Mouse (Mus musculus) heart, postnatal 0 days (tissue): ENCODE data around the gene Fhad1. TPM values are rescaled to one million over a fixed set of nuclear protein-coding genes. Genes with fewer than 3 reads are reported as not detected.
A peak's percentile ranks its signal among the peaks of the same experiment; 100 is the strongest.

Source experiments
- ATAC-seq: fragments of 200-750 bp; cut with Nextera tagmentation; 2 replicates; pipeline ENCODE4 v1.8.0; 2017; ENCODE audit warnings: low read depth, moderate number of reproducible peaks, moderate library complexity; ENCODE audit not compliant: insufficient read depth
- DNase-seq: peaks from one replicate; pipeline ENCODE4 v3.0.0-alpha.2; 2016; ENCODE audit warnings: low spot score
- H3K27ac ChIP-seq: fragments of 300-500 bp; sonication (generic); 2 replicates; pipeline ENCODE4 v1.5.1; 2014; ENCODE audit warnings: low read depth, mild to moderate bottlenecking
- H3K27me3 ChIP-seq: fragments of 300-500 bp; sonication (generic); 2 replicates; pipeline ENCODE4 v1.6.1; 2014; ENCODE audit warnings: low read length, mixed read lengths; ENCODE audit not compliant: control insufficient read depth, insufficient read depth
- H3K36me3 ChIP-seq: fragments of 300-500 bp; sonication (generic); replicated peaks from 2 replicates; pipeline ENCODE4 v1.6.1; 2014; ENCODE audit warnings: low read length, mixed read lengths; ENCODE audit not compliant: control insufficient read depth, insufficient read depth
- H3K4me1 ChIP-seq: fragments of 300-500 bp; sonication (generic); 2 replicates; pipeline ENCODE4 v1.6.1; 2014; ENCODE audit warnings: antibody characterized with exemption; ENCODE audit not compliant: control insufficient read depth, insufficient read depth
- H3K4me2 ChIP-seq: fragments of 300-500 bp; sonication (generic); 2 replicates; pipeline ENCODE4 v1.6.1; 2014; ENCODE audit warnings: low read depth, mild to moderate bottlenecking, low read length, moderate library complexity
- H3K4me3 ChIP-seq: fragments of 300-500 bp; sonication (generic); 2 replicates; pipeline ENCODE4 v1.5.1; 2014; ENCODE audit warnings: low read depth, low read length
- H3K9ac ChIP-seq: fragments of 300-500 bp; sonication (generic); replicated peaks from 2 replicates; pipeline ENCODE4 v1.6.1; 2014; ENCODE audit warnings: low read depth, low read length, mixed read lengths
- H3K9me3 ChIP-seq: fragments of 300-500 bp; sonication (generic); replicated peaks from 2 replicates; pipeline ENCODE4 v1.6.1; 2016; ENCODE audit warnings: low read length; ENCODE audit not compliant: control insufficient read depth
- CTCF ChIP-seq: IDR thresholded peaks from 2 replicates; pipeline ENCODE4 v1.5.1; 2016; ENCODE audit warnings: antibody characterized with exemption, control low read depth, low read depth
- EP300 ChIP-seq: IDR thresholded peaks from 2 replicates; pipeline ENCODE4 v1.6.1; 2016; ENCODE audit warnings: antibody characterized with exemption, low read depth
- WGBS: fragments of 180-500 bp; shearing (Covaris S2); extraction: QIAGEN DNeasy Blood & Tissue Kit; methylation state at CpG from one replicate; pipeline ENCODE4 v1.1.7; 2014; 5-methylcytosine and 5-hydroxymethylcytosine counted together
- polyA plus RNA-seq: library from polyadenylated mRNA; unstranded; fragments of >200 nt; fragmentation: Nextera tagmentation; extraction: Ambion mirVana; gene quantifications from 2 replicates; pipeline ENCODE4 v1.2.1, GENCODE M21; 2015
- total RNA-seq: library from RNA; depleted of rRNA; stranded (reverse); fragments of >200 nt; gene quantifications from 2 replicates; pipeline ENCODE4 v1.2.3, GENCODE M21; 2014; ENCODE audit warnings: low replicate concordance

Gene Fhad1
- total and polyA plus RNA-seq, 2 experiments from 2014 or later: 2.7 TPM; not detected in 1

DNA sequence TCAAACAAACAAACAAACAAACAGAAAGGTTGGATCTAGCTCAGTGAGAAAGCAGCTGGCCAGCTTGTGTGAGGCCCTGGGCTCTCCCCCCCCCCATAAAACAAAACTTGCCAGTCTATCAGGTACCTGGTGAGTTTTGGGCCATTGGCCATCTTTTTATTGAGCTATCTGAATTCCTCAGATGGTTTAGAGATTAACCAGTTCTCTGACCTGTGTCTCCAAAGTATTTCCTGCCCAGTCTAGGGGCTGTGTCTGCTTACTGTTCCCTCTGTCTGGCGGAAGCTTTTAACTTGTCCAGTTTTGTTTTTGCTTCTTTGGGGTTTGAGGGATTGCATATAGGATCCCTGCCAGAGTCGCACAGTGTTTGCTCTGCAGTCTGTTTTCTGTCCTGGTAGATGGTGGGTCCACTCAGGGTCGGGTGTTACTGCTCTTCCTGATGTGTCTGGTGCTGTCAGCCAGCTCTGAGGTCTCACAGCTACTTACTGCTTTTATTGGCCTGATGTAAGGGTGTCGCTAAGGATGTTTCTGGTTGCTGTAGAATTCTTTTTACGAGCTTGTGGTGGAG, 89.0 kb downstream of the Fhad1 start:
- H3K27ac ChIP-seq: no peak overlapping the region
- 54% methylated on average over 5 of the region's 5 CpGs for WGBS
- H3K9me3 ChIP-seq: no peaks in the 10 kb centered on the region
- peak; percentile 16 for DNase-seq
- peak; percentile 31; the same call in 1 of the 2 replicates for ATAC-seq
- no peak overlapping the region for H3K4me2 ChIP-seq
- no peaks in the 10 kb centered on the region for H3K27me3 ChIP-seq
- TF ChIP-seq EP300 (no peak), CTCF (no peak)
- no peaks in the 10 kb centered on the region for H3K36me3 ChIP-seq
- H3K4me1 ChIP-seq: no peaks in the 10 kb centered on the region; the same call in 1 of the 2 replicates
- no peak overlapping the region for H3K4me3 ChIP-seq
- H3K9ac ChIP-seq: no peak overlapping the region

DNA sequence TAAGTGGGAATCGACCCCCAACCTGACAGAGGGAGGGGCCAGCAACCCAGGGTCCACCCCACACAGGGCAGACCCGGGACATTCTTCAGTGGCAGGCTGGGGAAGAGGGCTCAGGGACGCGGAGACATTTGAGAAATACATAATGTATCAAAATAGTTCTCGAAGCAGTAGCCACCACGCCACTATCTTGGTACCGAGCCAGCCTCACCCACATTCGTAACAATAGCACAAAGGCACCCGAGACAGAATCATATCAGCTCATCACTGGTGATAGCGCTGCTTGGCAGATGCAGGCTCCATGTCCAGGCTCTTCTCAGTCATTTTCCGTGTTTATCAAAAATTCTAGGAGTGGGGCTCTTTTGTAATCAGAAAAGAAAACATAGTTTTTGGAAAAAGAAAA, 90.9 kb downstream of the Fhad1 start:
- Histone ChIP-seq H3K4me3 (no peak overlapping the region), H3K27me3 (no peaks in the 10 kb centered on the region), H3K4me2 (no peak overlapping the region), H3K36me3 (no peaks in the 10 kb centered on the region), H3K9me3 (no peaks in the 10 kb centered on the region), H3K4me1 (no peaks in the 10 kb centered on the region; the same call in 1 of the 2 replicates), H3K27ac (no peak overlapping the region), H3K9ac (no peak overlapping the region)
- TF ChIP-seq CTCF (no peak), EP300 (no peak)
- ATAC-seq (no peak), DNase-seq (no peak)
- WGBS: 26% methylated on average over 11 of the region's 11 CpGs

GRCm38 (mm10) chr4:141920391-141920790, 94.5 kb downstream of the Fhad1 start:
- TF ChIP-seq EP300: no peak

GRCm38 (mm10) chr4:141917735-141918419, 97.0 kb downstream of the Fhad1 start:
- Histone ChIP-seq H3K27me3 (no peaks in the 10 kb centered on the region), H3K36me3 (no peaks in the 10 kb centered on the region), H3K9me3 (no peaks in the 10 kb centered on the region), H3K27ac (no peak overlapping the region), H3K9ac (no peak overlapping the region), H3K4me2 (no peak overlapping the region), H3K4me1 (0 out of 2 replicates have a peak, but pooled peaks cover 8% of the 10 kb centered on the region), H3K4me3 (no peak overlapping the region)
- ATAC-seq (no peak), DNase-seq (no peak)
- TF ChIP-seq CTCF (no peak), EP300 (no peak)
- 54% methylated on average over 7 of the region's 7 CpGs for WGBS

More at GRCm38 (mm10) chr4:141920391-141920790, 94.5 kb downstream of the Fhad1 start:
- Histone ChIP-seq H3K9ac (no peak overlapping the region), H3K27me3 (no peaks in the 10 kb centered on the region), H3K4me2 (no peak overlapping the region), H3K4me3 (no peak overlapping the region), H3K27ac (no peak overlapping the region), H3K36me3 (no peaks in the 10 kb centered on the region), H3K9me3 (no peaks in the 10 kb centered on the region), H3K4me1 (no peaks in the 10 kb centered on the region)
- 86% methylated on average over 10 of the region's 10 CpGs for WGBS
- DNase-seq: no peak
- ATAC-seq: no peak

GRCm38 (mm10) chr4:141914040-141914439, 100.8 kb downstream of the Fhad1 start:
- no peak for TF ChIP-seq CTCF
- TF ChIP-seq EP300: no peak
- H3K36me3 ChIP-seq: no peaks in the 10 kb centered on the region
- no peak overlapping the region for H3K9ac ChIP-seq
- DNase-seq (peak; percentile 41), ATAC-seq (peak; percentile 64; the same call in 1 of the 2 replicates)
- H3K27ac ChIP-seq: no peak overlapping the region
- WGBS: 25% methylated on average over 7 of the region's 7 CpGs
- no peak overlapping the region for H3K4me3 ChIP-seq
- no peaks in the 10 kb centered on the region for H3K27me3 ChIP-seq
- no peak overlapping the region for H3K4me2 ChIP-seq
- H3K4me1 ChIP-seq: 0 out of 2 replicates have a peak, but pooled peaks cover 8% of the 10 kb centered on the region
- no peaks in the 10 kb centered on the region for H3K9me3 ChIP-seq
